Mouse (Mus musculus): ENCODE measurements around the gene Kremen2.
A peak's percentile ranks its signal among the peaks of the same experiment; 100 is the strongest.

Kremen2 gene

GRCm38 (mm10) chr17:23758801-23759200 lies 13.2 kb upstream of the Kremen2 start:
- DNase-seq, result peak; percentile 65

DNA sequence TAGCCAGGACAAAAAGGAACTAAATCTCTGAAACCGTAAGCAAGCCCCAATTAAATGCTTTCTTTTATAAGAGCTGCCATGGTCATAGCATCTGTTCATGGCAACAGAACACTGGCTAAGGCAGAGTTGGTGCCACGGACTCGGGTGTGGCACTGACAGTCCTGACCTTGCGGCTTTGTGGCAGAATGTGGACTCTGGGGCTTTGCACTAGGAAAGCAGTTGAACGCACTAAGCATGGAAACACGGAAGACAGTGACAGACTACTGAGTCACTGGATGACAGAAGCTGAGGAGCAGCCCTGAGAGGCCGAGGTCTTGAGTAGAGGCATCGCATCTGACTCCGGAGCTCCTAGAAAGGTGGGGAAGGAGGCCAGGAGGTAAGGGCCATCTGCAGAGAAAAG lies 11.9 kb upstream of the Kremen2 start:
- no peak for DNase-seq

DNA sequence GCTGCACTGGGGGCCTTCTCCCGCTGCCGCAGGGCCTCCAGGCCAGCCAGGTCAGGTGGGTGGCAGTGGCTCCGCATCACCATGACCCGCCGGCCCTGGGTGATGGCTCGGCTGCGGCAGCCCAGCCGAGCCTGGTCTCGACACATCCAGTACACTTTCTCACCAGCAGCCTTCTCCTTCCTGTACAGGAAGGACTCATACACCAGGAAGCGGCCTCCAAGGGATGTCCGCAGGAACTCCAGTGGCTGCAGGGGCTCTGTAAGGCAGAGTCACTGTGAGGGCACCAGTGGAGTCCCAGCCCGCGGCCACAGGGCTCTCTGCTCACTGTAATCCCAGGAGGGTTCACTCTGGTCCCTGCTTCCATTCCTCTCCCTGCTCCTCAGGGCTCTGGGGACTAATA lies 10.1 kb upstream of the Kremen2 start:
- DNase-seq, result no peak

DNA sequence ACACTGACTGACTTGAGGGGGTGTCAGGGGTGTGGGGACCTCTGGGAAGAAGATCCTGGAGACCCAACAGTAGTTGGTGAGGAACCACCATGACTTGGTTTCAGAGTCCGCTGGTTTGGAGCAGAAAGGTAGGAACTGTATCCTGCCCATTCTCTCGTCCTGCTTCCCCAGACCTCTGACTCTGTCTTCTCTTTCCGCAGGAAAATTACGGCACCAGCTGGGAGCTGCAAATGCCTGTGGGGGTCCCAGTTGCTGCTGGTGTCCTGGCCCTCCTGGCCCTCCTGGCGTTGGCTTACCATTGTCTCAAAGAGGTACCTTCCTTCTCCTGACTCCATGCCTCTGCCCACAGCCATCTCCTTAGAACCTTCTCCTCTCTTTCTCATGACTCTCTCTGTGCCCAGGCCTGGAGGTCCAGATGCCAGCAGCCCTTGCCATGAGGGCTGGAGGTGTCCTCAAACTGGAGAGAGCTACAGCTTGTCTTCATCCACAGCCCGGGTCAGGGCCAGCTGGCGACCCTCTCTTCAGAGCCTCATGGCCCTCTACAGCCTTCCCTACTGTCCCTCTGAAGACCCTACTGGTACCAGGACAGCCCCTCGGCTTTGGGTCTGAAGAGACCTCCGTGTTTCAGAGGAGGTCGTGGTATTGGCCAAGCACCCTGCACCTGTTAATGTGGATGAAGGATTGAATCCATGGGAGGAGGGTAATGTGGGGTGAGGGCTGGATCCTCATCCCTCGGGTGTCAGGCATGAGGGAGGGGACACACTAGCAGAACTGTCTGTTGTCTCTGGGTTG lies 4.0 kb upstream of the Kremen2 start:
- no peak for DNase-seq

DNA sequence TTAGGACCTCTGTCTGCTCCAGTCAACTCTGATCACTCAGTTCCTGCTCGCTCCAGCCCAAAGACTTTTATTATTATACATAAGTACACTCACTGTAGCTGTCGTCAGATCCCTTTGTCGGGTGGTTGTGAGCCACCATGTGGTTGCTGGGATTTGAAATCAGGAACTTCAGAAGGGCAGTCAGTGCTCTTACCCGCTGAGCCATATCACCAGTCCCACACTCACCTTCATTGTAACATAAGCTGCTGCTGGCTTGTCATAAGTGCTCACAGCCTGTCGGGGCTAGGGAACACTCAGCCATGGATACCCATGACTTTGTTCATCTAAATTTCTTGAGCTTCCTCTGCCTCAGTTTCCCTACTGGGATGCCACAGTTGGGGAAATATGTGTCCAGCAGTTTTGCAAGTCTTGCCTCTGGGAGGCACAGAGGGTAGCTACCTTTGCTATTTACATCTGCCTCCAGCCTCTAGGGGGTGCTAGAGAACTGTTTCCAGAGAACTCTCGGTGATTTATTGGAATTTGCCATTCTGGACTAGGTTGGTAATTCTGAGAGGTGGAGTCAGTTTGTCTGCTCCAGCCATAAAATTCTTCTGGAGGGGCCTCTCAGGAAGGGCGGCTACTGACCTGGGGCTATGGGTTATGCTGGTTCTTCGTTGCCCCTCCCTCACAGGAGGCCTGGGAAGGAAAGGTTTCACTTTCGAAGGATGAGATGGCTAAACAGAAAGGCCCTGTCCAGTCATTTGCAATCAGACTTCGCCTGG lies 3.2 kb upstream of the Kremen2 start:
- peak; percentile 77 for DNase-seq

DNA sequence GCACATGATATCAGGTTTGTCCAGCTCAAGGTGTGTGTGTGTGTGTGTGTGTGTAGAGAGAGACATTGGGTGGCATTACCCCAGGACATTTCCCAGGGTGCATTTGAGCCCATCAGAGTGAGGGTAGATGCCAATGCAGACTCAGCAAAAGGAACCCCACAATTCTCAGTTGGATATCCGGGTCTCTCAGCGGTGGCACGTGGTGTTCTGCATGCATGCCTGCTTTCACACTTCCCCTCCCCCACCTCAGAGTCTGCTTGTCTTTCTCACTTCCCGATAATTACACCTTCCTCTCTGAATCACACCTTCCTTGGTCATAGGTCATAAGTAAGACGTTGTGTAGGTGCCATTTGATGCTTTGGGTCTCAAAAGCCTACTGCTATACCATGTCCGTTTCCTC lies 2.4 kb upstream of the Kremen2 start:
- no peak for DNase-seq

DNA sequence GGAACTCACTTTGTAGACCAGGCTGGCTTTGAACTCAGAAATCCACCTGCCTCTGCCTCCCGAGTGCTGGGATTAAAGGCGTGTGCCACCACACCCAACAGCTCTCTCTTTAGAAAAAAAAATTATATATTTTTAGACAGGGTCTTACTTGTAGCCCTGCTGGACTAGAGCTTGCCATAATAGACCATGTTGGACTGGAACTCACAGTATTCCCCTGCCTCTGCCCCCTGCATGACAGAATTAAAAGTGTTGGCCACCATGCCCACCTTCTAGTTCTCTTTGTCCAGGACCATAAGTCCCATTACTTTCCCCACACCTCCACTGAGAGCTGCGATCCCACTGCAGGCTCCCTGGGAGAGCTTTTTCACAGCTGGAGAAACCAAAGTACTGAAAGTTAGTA lies 1.8 kb upstream of the Kremen2 start:
- DNase-seq, result no peak

- DNase-seq, result no peak
Observed at GRCm38 (mm10) chr17:23746767-23747166, 1.1 kb upstream of the Kremen2 start.

DNA sequence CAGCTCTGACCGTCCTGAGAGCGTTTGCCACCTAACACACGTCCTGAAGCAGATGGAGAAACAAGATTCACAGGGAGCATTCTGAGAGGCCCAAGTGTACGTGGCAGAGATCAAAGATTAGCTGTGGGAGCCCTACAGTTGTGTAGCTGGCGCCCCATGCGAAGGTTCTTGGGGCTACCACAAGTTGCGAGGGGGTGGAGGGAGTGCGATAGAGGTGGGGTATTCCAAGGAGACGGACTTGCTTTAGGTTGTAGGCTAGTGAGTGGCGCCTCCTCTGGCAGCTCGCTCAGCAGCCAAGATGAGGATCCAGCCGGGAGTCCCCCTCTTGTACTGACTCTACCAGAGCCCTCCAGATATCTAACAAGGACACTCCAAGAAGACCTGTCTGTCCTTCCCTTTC lies 678 bp upstream of the Kremen2 start:
- no peak for DNase-seq

- peak; percentile 51 for DNase-seq
Observed at GRCm38 (mm10) chr17:23744651-23745050, 982 bp downstream of the Kremen2 start.

- no peak for DNase-seq
Observed at GRCm38 (mm10) chr17:23744076-23744475, 1.6 kb downstream of the Kremen2 start.

DNA sequence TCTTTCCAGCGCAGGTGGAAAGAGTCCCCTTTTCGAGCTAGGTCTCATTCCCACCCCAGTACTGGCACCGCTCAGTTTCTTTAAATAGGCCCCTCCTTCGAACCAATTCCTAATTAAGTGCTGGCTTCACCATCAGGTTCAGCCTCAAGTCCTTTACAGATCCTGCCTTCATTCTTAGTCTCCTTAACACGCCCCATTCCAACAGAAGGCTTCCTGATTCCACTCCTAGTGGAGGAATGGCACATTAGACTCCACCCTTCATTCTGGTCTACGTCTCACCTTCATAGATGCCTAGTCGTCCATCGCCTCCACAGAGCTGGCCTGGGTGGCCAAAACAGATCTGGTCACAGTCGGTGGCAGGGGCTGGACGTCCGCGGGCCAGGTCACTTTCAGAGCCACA lies 2.7 kb downstream of the Kremen2 start:
- DNase-seq, result no peak

- DNase-seq, result peak; percentile 64
Observed at GRCm38 (mm10) chr17:23742210-23742793, 3.3 kb downstream of the Kremen2 start.

- DNase-seq, result peak; percentile 68
Observed at GRCm38 (mm10) chr17:23741359-23742209, 4.0 kb downstream of the Kremen2 start.

- peak; percentile 75 for DNase-seq
Observed at GRCm38 (mm10) chr17:23740598-23741021, 5.0 kb downstream of the Kremen2 start, which contains the start of gene Paqr4. Paqr4 (minus strand) TSS chr17:23740867.

- DNase-seq, result peak; percentile 96
Observed at GRCm38 (mm10) chr17:23740136-23740584, 5.5 kb downstream of the Kremen2 start.

GRCm38 (mm10) chr17:23739202-23740135 lies 6.2 kb downstream of the Kremen2 start:
- DNase-seq, result peak; percentile 66

- DNase-seq, result no peak
Observed at GRCm38 (mm10) chr17:23738836-23739201, 6.8 kb downstream of the Kremen2 start.

DNA sequence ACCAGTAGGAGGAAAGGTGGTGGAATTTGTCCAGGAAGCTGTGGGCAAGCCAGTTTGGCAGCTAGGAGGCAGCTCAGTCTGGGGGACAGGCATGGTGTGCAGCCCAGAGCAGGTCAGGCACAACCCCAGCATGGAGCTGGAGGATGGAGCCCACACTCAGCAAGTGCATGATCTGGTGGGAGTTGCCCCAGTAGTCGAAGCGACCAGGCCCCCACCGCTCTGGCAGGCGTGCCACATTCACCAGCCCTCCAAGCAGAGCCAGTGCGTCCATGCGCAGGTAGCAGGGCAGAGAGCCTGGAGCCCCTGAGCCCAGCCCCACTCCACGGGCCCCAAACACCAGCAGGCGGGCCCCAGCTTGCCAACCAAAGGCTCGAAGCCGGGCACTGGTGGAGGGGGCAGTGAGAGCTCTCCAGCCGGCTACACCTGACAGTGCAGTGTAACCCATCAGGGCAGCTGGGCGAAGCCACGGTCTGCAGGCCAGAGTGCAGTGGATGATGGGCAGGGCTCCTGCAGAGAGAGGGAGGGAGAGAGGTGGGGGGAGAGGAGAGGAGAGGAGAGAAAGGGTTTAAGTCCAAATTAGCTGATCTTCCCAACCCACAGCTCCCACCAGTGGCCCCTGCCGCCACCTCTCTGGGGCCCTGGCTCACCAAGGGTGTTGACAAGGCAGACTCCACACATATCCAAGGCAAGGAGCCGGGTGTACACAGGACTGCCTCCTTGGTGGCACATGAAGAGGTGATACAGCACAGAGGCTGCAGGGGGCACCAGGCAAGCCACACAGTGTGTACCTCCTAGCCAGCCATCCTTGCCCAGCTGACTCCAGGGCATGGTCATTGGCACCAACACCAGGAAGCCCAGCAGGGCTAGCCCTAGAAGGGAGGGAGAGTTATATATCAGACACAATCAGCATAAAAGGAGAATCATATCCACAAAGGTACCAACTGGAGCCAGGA lies 7.9 kb downstream of the Kremen2 start:
- DNase-seq, result peak; percentile 62

GRCm38 (mm10) chr17:23734341-23734740 lies 11.3 kb downstream of the Kremen2 start:
- no peak for DNase-seq
